Mouse (Mus musculus) ovary, postnatal 14 days (tissue): ENCODE data around the gene Tmeff1.

Experiments used
- DNase-seq: peaks from one replicate; pipeline ENCODE4 v3.0.0; 2022; ENCODE audit warnings: low spot score

Tmeff1 gene

GRCm38 (mm10) chr4:48576361-48576760 is 8.6 kb upstream of the Tmeff1 start:
- DNase-seq, result no peak

GRCm38 (mm10) chr4:48577831-48578230 is 7.1 kb upstream of the Tmeff1 start:
- no peak for DNase-seq

- DNase-seq, result no peak
Measured at GRCm38 (mm10) chr4:48578399-48578798, 6.6 kb upstream of the Tmeff1 start.

DNA sequence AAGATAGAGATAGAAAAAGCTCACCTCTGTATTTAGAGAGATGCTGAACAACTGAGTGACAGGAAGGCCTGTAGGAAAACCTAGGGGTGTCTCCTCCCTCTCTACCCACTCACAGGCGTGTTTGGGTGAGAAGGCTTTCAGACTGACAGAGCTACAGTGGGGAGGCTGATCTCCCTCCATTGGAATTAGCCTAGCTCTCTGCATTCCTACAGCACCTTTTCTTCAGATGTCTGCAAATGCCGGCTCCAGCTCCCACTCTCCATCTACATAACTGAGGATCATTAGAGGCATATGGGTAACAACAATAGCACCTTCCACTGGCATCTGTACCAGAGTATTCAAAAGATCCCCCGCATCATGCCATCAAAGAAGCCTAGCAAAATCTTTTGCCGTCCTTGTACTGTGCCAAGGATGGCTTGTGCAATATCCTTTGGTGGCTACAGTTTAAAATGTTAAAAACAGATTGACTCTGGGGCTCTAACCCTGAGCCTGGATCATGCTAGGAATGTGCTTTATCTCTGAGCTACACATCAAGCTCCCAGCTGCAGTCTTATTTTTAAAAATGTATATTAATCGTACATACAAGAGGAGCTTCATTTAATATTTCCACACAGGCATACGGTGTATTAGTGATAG is 5.4 kb upstream of the Tmeff1 start:
- no peak for DNase-seq

DNA sequence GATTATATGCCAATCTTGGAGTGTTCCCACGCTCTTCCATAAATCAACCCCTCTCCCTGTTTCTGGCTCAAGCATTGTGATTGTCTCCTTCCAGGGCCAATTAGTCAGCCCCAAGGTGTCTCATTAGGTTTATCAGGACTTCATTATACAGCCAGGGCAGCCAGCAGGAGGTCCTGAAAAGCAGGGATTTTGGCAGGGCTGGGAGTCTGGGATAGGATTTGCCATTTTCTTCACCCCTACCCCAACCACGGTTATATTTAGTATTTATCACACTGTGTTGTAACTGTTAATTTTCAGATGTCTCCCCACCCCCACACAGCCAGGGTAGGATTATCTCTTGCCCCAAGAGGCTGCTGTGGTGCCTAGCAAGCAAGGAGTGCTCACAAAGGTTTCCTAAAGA is 3.8 kb upstream of the Tmeff1 start:
- DNase-seq, result no peak

DNA sequence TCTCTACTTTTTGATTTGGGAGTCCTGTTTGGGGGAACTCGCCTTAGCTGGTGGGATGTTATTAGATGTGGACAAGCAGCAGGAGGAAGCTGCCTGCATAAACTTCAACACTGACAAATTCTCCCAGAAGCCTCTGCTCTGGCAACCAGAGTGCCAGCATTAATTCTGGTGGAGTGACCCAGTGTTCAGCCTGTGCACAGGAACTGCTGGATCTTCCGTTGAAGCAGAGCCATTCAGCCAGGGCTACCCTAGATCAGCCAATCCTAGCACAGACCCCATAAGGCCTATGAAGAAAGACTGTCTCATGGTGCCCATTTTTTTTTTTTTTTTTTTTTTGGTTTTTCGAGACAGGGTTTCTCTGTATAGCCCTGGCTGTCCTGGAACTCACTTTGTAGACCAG is 3.0 kb upstream of the Tmeff1 start:
- no peak for DNase-seq

DNA sequence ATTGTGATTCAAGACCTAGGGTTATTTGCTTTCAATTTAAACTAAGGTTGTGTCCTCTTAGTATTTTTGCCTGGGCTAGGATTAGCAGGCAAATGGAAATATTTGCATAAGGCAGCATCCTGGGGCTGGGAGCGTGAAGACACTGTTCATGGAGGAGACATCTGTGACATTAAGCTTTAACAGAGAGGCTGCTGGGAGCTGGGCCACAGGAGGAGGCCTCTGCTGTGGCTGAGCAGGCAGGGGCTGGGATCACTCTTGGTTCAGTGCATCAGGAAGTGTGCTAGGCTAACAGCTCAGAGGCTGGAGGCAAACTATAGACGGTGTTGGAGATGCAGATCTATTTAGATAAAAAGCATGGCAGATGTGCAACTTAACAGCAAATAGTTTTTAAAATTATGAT is 2.0 kb upstream of the Tmeff1 start:
- no peak for DNase-seq

DNA sequence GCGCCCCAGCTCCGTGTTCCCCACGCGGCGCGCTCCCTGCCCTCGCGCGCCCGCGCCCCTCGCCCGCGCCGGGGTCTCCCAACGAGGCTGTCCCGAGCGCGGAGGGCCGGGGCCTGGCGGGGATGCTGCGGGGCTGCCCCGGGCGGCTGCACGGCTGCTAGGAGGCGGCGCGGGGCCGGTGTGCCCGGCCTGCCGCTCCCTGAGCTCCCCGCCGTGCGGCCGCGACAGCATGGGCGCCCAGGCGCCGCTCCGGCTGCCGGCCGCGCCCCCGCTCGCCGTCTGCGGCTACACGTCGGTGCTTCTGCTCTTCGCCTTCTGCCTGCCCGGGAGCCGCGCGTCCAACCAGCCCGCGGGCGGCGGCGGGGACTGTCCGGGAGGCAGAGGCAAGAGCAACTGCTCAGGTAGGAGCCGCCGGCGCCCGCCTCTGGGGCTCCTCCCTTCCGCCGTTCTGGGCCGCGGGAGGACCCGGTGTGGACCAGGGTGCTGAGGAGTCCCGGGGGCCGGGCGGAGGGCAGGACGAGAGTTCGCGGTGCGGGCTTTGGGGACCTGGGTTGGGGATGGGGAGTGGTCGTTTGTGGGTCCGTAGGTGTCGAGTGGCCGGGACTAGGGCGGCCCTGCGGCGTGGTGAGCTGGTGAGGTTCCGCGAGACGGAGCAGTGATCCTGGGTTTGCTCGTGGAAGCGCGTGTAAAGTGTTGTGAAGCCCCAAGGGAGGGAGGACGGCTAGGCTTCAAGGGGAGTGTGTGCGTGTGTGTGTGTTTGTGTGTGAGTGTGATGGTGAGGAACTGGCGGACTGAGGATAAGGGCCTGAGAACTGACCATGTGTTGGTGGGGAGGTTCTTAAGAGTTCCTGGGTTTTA is 496 bp downstream of the Tmeff1 start:
- DNase-seq, result peak; percentile 32

- DNase-seq, result peak; percentile 27
Measured at GRCm38 (mm10) chr4:48586099-48586821, 1.3 kb downstream of the Tmeff1 start.

GRCm38 (mm10) chr4:48587526-48587925 is 2.6 kb downstream of the Tmeff1 start:
- no peak for DNase-seq

- DNase-seq, result no peak
Measured at GRCm38 (mm10) chr4:48588576-48588975, 3.6 kb downstream of the Tmeff1 start.

- no peak for DNase-seq
Measured at GRCm38 (mm10) chr4:48590862-48591261, 5.9 kb downstream of the Tmeff1 start.

- DNase-seq, result no peak
Measured at GRCm38 (mm10) chr4:48591390-48591789, 6.4 kb downstream of the Tmeff1 start.

GRCm38 (mm10) chr4:48592328-48592727 is 7.4 kb downstream of the Tmeff1 start:
- DNase-seq, result no peak

DNA sequence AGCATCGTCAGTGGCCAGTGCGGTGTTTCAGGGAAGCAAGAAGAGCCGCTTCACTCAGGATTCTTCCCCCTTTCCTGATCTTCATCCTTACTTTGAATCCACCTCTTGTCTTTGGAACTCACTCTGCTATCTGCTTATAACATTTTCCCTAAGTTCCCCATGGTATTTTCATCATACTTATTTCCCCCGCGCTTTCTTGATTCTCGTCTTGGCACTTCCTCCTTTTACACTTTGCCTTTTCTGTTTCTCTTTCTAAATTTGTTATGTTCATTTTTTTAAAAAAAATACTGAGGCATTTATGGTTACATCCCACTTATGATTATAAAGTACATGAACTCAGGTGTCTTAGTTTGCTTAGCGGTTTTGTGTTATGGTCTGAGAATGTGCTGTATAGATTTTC is 7.9 kb downstream of the Tmeff1 start:
- no peak for DNase-seq

- DNase-seq, result no peak
Measured at GRCm38 (mm10) chr4:48596111-48596510, 11.1 kb downstream of the Tmeff1 start.

DNA sequence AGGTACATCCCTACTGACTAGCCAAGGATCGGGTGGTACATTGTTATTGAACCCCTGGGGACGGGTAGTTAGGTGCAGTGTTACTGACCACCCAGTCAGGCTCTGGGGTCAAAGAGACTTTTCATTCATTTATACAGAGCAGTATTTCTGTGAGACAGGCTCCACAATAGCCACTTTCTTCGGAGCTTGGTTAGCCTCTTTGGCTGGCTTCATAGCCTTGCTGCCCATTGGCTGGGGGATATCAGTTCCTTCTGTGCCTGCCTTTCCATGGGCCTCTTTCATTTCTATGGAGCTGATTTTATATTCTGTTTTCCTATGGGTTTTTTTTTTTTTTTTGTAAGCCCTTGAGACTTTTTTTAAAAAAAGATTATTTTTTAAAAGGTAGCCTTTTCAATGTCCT is 20.7 kb downstream of the Tmeff1 start:
- no peak for DNase-seq

- DNase-seq, result no peak
Measured at GRCm38 (mm10) chr4:48609485-48609884, 24.5 kb downstream of the Tmeff1 start.

DNA sequence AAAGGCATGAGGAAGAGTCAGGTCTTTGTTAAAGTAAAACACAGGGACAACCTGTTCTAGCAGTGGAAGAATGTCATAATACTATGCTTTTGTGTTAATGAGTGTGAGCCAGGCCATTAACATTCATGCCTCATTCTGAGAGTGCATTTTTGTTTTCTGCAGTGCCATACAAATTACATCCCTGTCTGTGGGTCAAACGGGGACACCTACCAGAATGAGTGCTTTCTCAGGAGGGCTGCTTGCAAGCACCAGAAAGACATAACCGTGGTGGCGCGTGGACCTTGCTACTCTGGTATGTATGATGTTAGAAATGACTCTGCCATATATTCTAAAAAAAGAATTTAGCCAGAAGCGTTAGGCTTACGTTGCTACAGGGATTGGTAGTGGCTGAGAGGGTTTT is 25.3 kb downstream of the Tmeff1 start:
- no peak for DNase-seq

- no peak for DNase-seq
Measured at GRCm38 (mm10) chr4:48615483-48615882, 30.5 kb downstream of the Tmeff1 start.

GRCm38 (mm10) chr4:48617201-48617600 is 32.2 kb downstream of the Tmeff1 start:
- DNase-seq, result no peak

- DNase-seq, result no peak
Measured at GRCm38 (mm10) chr4:48620121-48620520, 35.1 kb downstream of the Tmeff1 start.

DNA sequence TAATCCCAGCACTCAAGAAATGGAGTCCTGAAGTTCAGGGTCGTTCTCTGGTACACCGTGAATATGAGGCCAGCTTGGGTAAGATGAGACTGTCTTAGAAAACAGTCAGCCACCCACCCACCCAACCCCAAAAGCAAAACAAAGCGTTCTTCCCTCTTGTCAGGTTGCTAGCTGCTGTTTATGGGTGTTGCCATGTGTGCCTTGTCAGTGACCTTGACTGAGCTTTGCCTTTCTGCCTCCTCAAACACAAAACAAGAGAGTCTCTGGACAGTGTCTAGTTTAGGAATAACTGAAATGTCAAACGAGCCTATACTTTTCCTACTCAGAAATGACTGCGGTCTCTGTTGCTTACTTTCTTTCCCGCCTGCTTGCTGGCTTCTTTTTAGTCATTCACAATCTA is 37.3 kb downstream of the Tmeff1 start:
- no peak for DNase-seq
